Mouse (Mus musculus): ENCODE data around the gene Camkv.

GRCm38 (mm10) chr9:107983421-107983890 is 48.0 kb downstream of the Camkv start:
- no peak for TF ChIP-seq POLR2A (IDR thresholded peaks at IDR 0.05; ENCODE audit: borderline replicate concordance, extremely low read depth, insufficient read depth, insufficient read length, poor library complexity, severe bottlenecking)
- TF ChIP-seq CTCF (IDR thresholded peaks at IDR 0.05; ENCODE audit: borderline replicate concordance, extremely low read depth, insufficient read depth, insufficient read length): no peak
